13 mouse cellular contexts compared by ENCODE assay signal in the genomic region with DNA sequence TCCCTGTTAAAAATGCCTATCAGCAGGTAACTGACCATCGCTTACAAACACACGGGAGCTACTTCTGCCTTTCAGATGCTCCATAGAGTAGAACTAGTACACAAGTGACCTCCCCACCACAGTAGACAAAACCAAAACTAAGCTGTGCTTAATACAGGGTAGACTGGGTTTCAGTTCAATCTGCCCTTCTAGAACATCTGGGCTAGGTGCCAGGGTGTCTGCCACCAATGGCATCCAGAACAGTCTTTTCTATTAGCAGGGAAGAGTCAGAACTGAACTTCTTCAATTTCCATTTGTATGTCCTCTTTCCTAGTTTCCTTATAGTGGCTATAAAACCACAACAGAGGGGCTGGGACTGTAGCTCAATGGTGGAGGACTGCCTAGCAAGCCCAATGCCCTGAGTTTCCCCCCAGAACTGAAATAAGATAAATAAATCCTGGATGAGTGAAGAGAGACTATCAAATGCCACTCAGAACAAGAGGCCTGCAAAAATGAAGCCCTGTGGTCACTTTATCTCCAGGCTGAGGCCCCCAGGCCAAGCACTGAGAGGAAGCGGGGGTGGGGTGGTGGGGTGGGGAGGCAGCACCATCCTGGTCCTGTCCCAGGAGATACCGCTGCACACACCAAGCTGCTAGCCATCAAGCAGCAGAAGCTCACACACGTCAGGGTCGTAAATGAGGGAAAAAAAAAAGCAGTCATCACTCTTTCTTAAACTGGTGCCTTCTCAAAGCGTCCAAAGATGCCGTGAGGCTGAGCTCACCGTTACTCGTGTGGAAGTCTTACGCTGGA. TPM values are rescaled to one million over a fixed set of nuclear protein-coding genes. Genes with fewer than 3 reads are reported as not detected.
DNase-seq lines count a peak whose midpoint lies in the region; ATAC-seq and TF ChIP-seq lines count a peak whose summit lies in the region.
"Had no signal": no experiment of that assay in that cellular context is flagged by ENCODE, and none has a peak within 500 bp of the region (broad histone marks: within the 10 kb centered on the region; RNA-seq: fewer than 3 reads in every experiment).

No protein-coding gene starts in this region.

- peak; percentile 31; the same call in 1 of the 2 replicates for ATAC-seq in lung, embryonic 14.5 days (ENCODE audit: insufficient read depth)
- peak; percentile 61 for ATAC-seq in megakaryocyte-erythroid progenitor cell, adult 5-6 weeks (replicated peaks; ENCODE audit: low FRiP score, low TSS enrichment, poor library complexity, severe bottlenecking)
- ATAC-seq: forebrain, embryonic 16.5 days had no signal

- TF ChIP-seq CTCF in lung, embryonic 14.5 days (IDR thresholded peaks at IDR 0.05; ENCODE audit: low read depth): no peak

- H3K9me3 ChIP-seq in lung, embryonic 14.5 days (ENCODE audit: low read depth, low read length): no peaks in the 10 kb centered on the region
- H3K9me3 ChIP-seq: embryonic facial prominence, embryonic 15.5 days; G1E had no signal

- no peak overlapping the region for H3K4me2 ChIP-seq in lung, embryonic 14.5 days
- H3K4me2 ChIP-seq: embryonic facial prominence, embryonic 15.5 days had no signal

- no peaks in the 10 kb centered on the region for H3K27me3 ChIP-seq in lung, embryonic 14.5 days (ENCODE audit: insufficient read depth, low read length)
- H3K27me3 ChIP-seq: embryonic facial prominence, embryonic 15.5 days had no signal

- no peak overlapping the region for H3K9ac ChIP-seq in lung, embryonic 14.5 days
- H3K9ac ChIP-seq: embryonic facial prominence, embryonic 15.5 days had no signal

- H3K4me3 ChIP-seq in lung, embryonic 14.5 days (ENCODE audit: low read depth, low read length): no peak overlapping the region
- H3K4me3 ChIP-seq: embryonic facial prominence, embryonic 15.5 days had no signal

- H3K36me3 ChIP-seq in lung, embryonic 14.5 days (ENCODE audit: insufficient read depth): peaks cover 9% of the 10 kb centered on the region; the same call in 1 of the 2 replicates
- H3K36me3 ChIP-seq: G1E had no signal

- peak; percentile 48 for DNase-seq in cerebellum, postnatal 10 days
- DNase-seq in cerebellum, adult 11-12 months: no peak
- peak; percentile 26 for DNase-seq in lung, embryonic 14.5 days
- no peak for DNase-seq in lung, postnatal 14 days
- DNase-seq in heart, postnatal 4 days: peak; percentile 63
- no peak for DNase-seq in urinary bladder, postnatal 10 days (ENCODE audit: low spot score)
- DNase-seq in right cerebral cortex, adult 2 months (ENCODE audit: low spot score in 2 of 2): no peak
- DNase-seq: kidney, adult 2 months; thymus, adult 18-20 months had no signal

- WGBS in lung, embryonic 14.5 days: 50% methylated on average over 11 of the region's 11 CpGs

- no peaks in the 10 kb centered on the region for H3K4me1 ChIP-seq in lung, embryonic 14.5 days (ENCODE audit: insufficient read depth)

- H3K27ac ChIP-seq in lung, embryonic 14.5 days (ENCODE audit: low read depth): peak overlapping the region; percentile 34
- H3K27ac ChIP-seq: embryonic facial prominence, embryonic 15.5 days had no signal

RNA-seq across cellular contexts. Expression of gene Rheb, which starts 35.6 kb away (rescaled TPM):
- polyA plus RNA-seq in lung, embryonic 14.5 days (2014; fragmentation: Nextera tagmentation; extraction: Ambion mirVana): 196 and 198 TPM in 2 replicates
- total RNA-seq in heart, postnatal 4 days (2021): 100 to 1,000 TPM in 1 of 2 experiments, 10 to 100 TPM in 1; 99.3 to 100 TPM
- 71.1 and 91.4 TPM in 2 replicates for total RNA-seq in megakaryocyte-erythroid progenitor cell, adult 5-6 weeks (2014; fragmentation: Nextera tagmentation)
- total RNA-seq in megakaryocyte-erythroid progenitor cell, adult 5-6 weeks (2017): 42.6 and 55.6 TPM in 2 replicates

Comparison
In these comparisons a context has a peak if more than half of its experiments do, and no peak if none do; other contexts are left out.
1. DNase-seq: peak in cerebellum, postnatal 10 days (2 of 2), lung, embryonic 14.5 days (single experiment) and heart, postnatal 4 days (single experiment); none in cerebellum, adult 11-12 months (single experiment), lung, postnatal 14 days (single experiment), urinary bladder, postnatal 10 days (single experiment) and right cerebral cortex, adult 2 months (0 of 2).